Mouse (Mus musculus): ENCODE results near the gene Gm13698.
"Not testable (repeated sequence)": the region's sequence is repeated elsewhere in the genome, so short reads cannot be mapped to it uniquely, and the experiment has no call there.

GRCm38 (mm10) chr2:83978633-83979032, 23.1 kb downstream of the Gm13698 start, which contains the start of gene Gm13694:
- not testable (repeated sequence) for TF ChIP-seq CTCF (IDR thresholded peaks at IDR 0.05; ENCODE audit: borderline replicate concordance, control insufficient read depth, extremely low read depth, insufficient read depth, low read length, poor library complexity); POLR2A (IDR thresholded peaks at IDR 0.05; ENCODE audit: control insufficient read depth, extremely low read depth, insufficient read depth, low read length, poor library complexity)
